Mouse (Mus musculus): ENCODE measurements at regions not wholly inside any gene's neighbourhood (a gene's known extent, or its start where the extent isn't known, plus 50 kb on each side); places are given as distances from the start of the nearest gene placed in this dataset.

GRCm38 (mm10) chr13:29027146-29027545 lies 73.6 kb upstream of the Sox4 start:
- intact Hi-C loops (cut with DNase I): no loop called here
- no peak for DNase-seq

GRCm38 (mm10) chr13:29023486-29023885 lies 70.0 kb upstream of the Sox4 start:
- intact Hi-C loops (cut with DNase I): no loop called here
- no peak for DNase-seq

- intact Hi-C loops (cut with DNase I): no loop called here
- no peak for DNase-seq
Observed at GRCm38 (mm10) chr13:29019839-29020238, 66.3 kb upstream of the Sox4 start.

- DNase-seq: no peak
- intact Hi-C loops (cut with DNase I): no loop called here
Observed at GRCm38 (mm10) chr13:29016145-29016651, 62.7 kb upstream of the Sox4 start.

- intact Hi-C loops (cut with DNase I): no loop called here
- DNase-seq: no peak
Observed at GRCm38 (mm10) chr13:29015605-29015994, 62.1 kb upstream of the Sox4 start.

GRCm38 (mm10) chr13:29014827-29015604 lies 61.5 kb upstream of the Sox4 start:
- intact Hi-C loops (cut with DNase I): no loop called here

GRCm38 (mm10) chr13:29014066-29014826 lies 60.7 kb upstream of the Sox4 start:
- peak in 1 of 2 experiments; percentile 21 for DNase-seq
- intact Hi-C loops (cut with DNase I): no loop called here

More at GRCm38 (mm10) chr13:29014827-29015604, 61.5 kb upstream of the Sox4 start:
- no peak for DNase-seq

GRCm38 (mm10) chr13:29006467-29006866 lies 53.0 kb upstream of the Sox4 start:
- no peak for DNase-seq
- intact Hi-C loops (cut with DNase I): no loop called here

Measured in gastrocnemius, postnatal 36 days (tissue).